Mouse (Mus musculus) NIH3T3 (cell line): ENCODE measurements at regions not wholly inside any gene's neighbourhood (a gene's known extent, or its start where the extent isn't known, plus 50 kb on each side); places are given as distances from the start of the nearest gene placed in this dataset.

Experiments used
- DNase-seq: peaks from one replicate; pipeline ENCODE4 v3.0.0-alpha.2; 2012; ENCODE audit warnings: low read depth

DNA sequence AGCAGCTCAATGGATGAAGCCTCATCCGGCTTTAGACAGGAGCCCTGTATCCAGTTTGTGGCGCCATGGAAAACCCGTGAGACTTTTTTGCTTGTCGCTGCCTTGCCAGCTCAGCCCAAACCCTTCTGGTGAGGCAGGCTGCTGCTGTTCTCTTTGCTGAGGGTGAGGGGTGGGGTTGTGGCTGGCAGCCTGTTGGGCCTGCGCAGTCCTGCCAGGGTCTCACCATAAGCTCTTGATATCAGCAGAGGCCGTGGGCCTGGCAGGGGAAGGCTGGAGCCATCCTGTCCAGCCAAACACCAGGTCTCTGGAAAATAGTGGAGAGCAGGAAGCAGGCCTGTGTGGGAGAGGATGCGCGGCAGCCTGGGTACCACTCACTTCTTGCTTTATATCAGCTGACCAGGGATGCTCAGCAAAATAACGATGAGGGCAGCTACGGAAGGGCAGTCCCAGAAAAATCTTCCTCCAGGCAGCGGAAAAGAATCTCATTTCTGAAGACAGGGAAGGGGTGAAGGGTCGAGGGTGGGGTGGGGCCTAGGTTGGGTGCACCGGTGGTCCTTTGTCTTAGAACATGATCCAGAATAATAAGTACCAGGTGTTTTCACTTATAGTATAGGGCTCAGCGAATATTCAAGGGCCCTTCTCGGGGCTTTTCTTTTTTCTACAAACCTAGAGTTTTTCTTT is 73.4 kb upstream of the Medag start:
- DNase-seq = no peak

- DNase-seq = no peak
Measured at GRCm38 (mm10) chr5:149338697-149339078, 72.9 kb upstream of the Medag start.

DNA sequence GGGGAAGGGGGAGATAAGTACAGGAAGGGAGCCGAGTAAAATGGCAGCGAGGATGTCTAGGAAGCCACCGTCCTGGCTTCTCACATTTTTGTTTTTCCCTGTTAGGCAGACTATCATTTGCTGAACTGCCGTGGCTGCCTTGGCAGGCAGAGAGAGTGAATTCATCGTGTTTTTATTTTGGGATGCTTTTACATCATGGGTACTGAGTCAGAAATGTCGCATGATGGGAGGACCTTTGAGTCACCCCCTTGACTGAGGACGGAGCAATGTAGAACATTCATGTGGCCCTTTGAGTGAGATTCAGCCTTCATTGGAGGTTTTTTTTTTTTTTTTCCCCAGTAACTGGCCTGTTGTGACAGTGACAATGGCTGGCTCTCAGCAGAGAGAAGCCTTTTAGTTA is 71.2 kb upstream of the Medag start:
- DNase-seq = peak; percentile 76

- no peak for DNase-seq
Measured at GRCm38 (mm10) chr5:149341461-149341860, 70.1 kb upstream of the Medag start.

DNA sequence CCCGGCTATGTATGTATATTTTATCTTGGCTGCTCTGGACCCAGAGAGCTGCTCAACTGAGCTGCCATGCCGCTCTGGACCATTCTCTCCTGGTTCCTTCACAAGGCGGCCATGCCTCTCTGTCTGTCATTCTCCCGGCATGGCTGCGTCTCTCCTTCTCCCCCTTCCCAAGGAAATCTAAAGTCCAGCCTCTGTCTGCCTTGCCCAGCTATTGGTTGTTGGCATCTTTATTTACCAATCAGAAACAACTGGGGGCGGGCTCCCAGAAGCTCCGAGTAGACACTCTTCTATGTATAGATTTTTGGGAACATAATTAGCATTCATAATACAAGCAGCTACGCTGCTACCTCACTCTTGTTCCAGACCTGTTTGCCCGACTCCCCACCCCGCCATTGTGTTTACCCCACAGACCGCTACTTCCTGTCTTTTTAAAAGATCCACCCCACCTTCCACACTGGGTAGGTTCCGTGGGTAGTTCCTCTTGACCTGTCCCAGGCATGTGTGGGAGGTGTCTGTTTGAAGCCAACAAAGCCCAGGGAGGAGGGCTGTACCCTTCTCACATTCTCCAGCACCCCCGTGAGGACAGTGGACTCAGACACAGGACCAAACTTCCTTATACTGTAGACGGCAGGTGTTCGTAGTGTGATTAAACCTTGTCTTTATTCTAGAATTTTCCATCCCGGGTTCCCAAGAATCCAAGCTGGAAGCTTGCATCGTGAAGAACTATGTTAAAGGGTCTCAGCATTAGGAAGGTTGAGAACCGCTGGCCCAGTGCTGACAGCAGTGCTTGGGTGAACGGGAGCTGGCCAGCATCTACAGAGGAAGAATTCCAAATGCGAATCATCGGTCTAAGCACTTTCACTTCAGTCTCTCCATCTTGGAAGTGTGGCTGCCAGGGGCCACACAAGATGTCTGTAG is 67.7 kb upstream of the Medag start:
- DNase-seq = peak; percentile 45

DNA sequence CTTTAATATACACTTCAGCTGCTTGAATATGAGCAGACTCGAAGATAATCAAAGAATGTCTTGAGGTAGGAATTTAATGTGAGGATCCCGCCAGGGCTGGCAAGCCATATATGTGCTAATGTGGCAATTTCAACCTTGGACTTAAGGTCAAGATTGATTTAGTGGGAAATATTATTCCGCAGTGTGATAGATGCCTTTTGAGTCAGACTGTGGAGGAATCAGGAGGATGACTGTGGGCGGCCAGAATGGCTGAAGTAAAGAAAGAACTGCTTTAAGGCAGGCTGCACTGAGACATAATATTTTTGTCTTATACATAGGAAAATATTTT is 67.1 kb upstream of the Medag start:
- DNase-seq = no peak

GRCm38 (mm10) chr5:149345161-149345560 is 66.4 kb upstream of the Medag start:
- no peak for DNase-seq

DNA sequence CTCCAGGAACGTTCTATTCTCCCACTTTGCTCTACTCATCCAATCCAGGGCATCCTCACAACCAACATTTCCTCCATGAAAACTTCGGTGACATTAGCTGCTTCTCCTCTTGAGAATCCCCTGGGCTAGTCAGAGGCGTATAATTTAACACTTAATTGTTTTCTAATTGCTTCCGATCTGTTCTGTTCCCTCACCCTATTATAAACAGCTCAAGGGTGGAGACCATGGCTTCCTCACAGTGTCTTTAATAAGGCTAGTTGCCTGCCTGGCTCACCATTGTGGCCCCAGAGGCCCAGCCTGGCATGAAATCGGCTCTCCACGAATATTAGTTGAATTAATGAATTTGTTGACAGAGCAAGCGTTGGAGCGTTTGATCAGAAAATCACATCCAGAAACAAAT is 61.9 kb upstream of the Medag start:
- no peak for DNase-seq

- peak; percentile 97 for DNase-seq
Measured at GRCm38 (mm10) chr5:149353039-149353655, 58.4 kb upstream of the Medag start.

DNA sequence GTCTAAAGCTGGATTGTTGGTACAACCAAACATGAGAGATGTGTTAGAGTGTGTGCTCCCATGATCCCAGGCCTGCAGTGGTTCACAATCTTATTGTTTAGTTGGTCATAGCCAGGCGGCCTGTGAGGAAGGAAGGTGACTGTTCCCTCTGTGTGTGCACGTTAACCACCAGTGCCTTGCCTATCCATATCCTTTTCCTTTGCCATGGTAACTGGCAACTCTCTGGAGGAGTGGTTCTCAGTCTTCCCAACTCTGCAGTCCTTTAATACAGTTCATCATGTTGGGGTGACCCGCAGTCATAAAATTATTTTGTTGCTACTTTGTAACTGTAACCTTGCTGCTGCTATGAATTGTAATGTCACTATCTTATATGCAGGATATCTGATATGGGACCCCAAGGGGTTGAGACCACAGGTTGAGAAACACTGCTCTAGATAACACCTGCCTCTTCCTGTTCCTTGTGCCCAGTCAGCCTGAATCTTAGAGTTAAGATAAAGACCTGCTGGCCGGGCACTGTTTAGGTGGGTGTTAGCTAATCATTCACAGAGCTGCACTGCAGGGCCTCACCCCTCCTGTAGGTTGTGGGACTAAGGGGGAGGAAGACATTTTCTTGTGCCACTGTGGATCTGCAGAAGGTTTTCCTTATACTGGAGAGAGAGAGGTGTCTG is 57.0 kb upstream of the Medag start:
- DNase-seq = no peak

GRCm38 (mm10) chr5:149355131-149355530 is 56.4 kb upstream of the Medag start:
- DNase-seq = peak; percentile 64

DNA sequence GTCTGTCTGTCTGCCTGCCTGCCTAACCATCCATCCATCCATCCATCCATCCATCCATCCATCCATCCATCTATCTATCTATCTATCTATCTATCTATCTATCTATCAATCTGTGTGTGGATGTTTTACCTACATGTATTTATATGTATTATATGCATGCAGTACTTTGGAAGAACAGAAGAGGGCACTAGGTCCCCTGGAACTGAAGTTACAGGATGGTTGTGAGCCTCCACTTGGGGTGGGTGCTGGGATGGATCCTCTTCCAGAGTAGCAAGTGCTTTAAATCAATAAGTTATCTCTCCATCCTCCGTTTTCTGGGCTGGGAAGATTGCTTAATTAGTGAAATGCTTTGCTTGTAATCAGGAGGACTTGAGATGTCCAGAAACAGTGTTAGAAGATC is 54.6 kb upstream of the Medag start:
- DNase-seq = no peak
